Mouse (Mus musculus): ENCODE measurements at regions not wholly inside any gene's neighbourhood (a gene's known extent, or its start where the extent isn't known, plus 50 kb on each side); places are given as distances from the start of the nearest gene placed in this dataset.

GRCm38 (mm10) chr3:136454967-136455366 is 129.1 kb upstream of the Bank1 start:
- TF ChIP-seq TCF12 (IDR thresholded peaks at IDR 0.05; ENCODE audit: insufficient read depth, poor library complexity, severe bottlenecking) (no peak), POLR2A (IDR thresholded peaks at IDR 0.05; ENCODE audit: insufficient read length, low read depth) (no peak), USF1 (IDR thresholded peaks at IDR 0.05; ENCODE audit: low read depth) (no peak), MYOG (IDR thresholded peaks at IDR 0.05; ENCODE audit: control insufficient read depth in 1 of 3, insufficient read depth in 1 of 3, insufficient read length in 2 of 3, low read depth in 2 of 3) (peak in 1 of 3 experiments; percentile 9), SRF (IDR thresholded peaks at IDR 0.05; ENCODE audit: control insufficient read depth, insufficient read length, low read depth) (no peak), POLR2AphosphoS2 (IDR thresholded peaks at IDR 0.05; ENCODE audit: insufficient read length, low read depth) (no peak)
